Mouse (Mus musculus): Measurements from ENCODE around the gene Prkag3. TPM values are rescaled to one million over a fixed set of nuclear protein-coding genes. Genes with fewer than 3 reads are reported as not detected.
A peak's percentile ranks its signal among the peaks of the same experiment; 100 is the strongest.

The Prkag3 gene
- total RNA-seq, 2 experiments from 2014 or later = 1.4 to 1.7 TPM

DNA sequence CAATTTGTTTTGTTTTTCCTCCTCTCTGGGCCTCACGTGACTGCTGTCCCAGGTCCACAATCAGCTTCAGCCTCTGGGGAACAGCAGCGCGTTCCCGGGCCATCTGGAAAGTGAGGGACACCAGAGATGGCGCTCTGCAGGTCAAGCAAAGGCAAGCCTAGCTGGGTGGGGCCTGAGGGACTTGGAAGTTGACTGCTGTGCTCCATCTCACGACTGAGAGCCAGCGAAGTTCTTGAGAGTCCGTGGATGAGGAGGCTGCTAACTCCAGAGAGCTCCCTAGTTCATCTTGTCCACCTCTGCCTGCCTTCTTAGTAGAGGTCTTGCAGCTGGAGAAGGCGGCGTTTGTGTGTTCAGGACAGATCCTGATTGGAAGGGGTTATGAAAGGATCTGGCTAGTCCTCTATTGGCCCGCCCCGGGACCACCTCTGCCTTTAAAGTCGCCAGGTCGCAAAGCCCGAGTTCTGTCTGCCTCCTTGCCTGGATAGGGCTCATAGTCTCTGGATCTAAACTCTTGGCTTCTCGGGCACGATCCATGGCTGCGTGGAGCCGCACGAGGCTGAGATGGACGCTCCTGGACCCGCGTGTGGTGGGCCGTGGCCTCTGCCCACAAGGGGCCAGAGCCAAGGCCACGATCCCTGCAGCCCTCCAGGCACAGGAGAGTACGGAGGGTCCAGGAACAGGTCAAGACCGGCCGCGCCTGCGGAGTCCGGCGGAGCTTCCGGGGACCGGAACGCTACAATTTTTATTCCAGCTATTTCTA lies 35.7 kb downstream of the Prkag3 start, which contains the start of gene Cyp27a1:
Cyp27a1 (plus strand) TSS at position 476 of the 760 bp plus-strand sequence.
- DNase-seq = peak; percentile 90 to 94

DNA sequence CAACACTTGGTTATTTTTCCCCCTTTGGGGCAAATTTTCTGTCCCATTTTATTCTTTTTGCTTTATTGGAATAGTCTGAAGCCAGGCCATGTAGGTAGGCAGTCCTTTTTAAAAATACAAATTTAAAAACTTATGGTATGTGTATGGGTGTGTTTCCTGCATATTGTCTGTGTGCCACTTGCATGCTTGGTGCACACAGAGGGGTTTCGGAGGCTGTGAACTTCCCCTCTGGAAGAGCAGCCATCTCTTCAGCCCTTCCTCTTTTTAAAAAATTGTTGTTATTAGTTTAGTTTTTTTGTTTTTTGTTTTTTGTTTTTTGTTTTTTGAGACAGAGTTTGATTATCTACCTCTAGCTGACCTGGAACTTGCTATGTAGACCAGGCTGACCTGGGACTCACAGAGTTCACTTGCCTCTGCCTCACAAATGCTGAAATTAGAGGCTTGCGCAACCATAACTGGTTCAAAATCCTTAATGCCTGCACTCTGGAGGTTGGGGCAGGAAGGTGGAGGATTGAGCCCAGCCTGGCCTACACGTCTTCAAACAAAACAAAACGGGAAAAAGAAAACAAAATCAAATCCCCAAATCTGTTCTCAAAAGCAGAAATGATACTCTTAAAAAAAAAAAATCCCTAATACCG lies 36.4 kb downstream of the Prkag3 start:
- DNase-seq = peak in 1 of 2 experiments; percentile 11

DNA sequence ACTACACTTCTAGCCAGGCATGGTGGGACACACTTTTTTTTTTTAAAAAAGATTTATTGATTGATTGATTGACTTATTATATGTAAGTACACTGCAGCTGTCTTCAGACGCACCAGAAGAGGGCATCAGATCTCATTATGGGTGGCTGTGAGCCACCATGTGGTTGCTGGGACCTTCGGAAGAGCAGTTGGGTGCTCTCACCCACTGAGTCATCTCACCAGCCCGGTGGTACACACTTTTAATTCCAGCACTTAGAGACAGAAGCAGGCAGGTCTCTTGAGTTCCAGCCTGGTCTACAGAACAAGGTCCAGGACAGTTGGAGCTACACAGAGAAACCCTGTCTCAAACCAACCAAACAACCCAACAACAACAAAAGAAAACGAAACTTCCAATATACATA lies 37.0 kb downstream of the Prkag3 start:
- DNase-seq = peak in 1 of 2 experiments; percentile 20

DNA sequence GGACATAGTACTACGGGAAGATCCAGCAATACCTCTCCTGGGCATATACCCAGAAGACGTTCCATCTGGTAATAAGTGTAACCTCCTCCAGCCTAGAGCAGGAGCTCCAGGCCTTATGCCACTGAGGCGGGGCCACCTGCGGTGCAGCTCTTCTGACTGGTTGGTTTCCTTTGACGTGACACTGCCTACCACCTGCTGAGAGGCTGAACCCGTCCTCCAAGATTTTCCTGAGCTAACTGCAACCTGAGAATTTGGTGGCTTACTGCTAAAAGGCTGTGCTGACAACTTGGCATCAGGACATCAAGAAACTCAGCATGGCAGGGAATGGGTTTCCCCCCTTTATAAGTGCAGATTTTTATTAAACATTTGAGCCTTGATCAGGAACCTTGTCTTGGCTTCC lies 39.5 kb downstream of the Prkag3 start:
- no peak for DNase-seq

DNA sequence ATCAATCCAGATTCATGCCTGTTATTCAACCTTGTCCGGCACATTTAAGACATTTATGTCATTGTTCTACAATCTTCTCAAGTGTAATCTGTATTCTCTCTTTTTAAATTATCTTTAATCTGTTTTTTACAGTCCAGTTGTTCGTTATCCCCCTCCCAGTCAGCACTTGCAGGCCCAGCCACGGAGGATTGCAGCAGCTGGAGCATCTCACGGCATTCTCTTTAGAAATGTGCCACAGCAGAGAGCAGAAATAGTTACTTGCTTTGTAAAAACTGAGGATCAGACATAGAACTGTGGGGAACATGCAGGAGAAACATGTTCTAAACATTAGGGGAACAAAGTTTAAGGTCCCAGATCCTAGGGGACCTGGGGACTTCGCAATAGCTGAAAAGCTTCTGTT lies 44.0 kb downstream of the Prkag3 start:
- DNase-seq = peak; percentile 12 to 26

DNA sequence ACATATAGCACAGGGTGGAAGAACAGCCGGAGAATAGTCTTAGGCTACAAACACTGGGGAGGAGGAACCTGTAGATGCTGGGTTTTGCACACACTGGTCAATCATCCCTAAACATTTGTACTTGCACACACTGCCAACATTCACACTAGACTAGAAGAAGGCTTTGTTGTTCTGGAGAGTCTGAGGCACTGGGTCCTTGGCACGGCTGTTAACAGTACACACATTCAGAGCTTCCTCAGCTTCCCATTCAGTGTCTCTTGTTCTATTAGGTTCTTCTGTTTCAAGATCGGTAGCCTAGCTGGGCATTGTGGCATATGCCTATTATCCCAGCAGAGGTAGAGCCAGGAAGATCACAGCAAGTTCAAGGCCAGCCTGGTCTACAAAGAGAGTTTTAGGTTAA lies 44.9 kb downstream of the Prkag3 start:
- DNase-seq = no peak

DNA sequence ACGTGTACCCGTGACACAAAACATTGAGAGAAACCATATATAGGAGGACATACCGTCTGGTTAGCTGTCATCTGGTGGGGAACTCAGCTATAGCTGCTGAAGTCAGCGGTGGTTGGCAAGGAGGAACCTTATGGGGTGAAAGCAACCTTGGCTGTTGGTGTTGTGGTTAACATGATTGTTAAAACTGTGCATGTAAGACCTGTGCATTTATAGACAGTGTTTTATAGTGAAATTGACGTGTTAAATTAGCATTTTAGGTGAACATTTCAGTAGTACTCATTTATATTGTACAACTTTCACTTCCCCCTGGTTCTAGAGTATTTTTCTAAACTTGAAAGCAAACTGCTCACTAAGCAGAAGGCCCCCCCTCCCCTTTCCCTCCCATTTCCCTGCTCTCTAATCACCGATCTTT lies 46.9 kb downstream of the Prkag3 start:
- no peak for DNase-seq

DNA sequence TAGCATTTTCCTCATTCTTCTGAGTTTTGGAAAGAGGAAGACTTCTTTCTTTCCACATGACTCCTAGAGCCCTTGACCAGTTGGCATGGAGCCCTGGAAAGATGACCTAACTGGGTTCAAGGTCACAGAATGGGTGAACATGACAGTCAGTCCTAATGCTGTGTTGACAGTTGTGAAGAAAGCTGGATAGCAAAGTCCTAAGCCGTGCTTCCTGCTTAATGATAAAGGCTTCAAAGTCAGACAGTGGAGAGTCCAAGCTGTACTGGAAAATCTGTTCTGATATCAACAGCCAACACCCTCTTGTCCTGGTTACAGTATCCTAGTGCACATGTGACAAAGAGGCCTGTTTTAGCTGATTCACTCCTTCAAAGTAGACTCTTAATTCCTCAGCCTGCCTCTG lies 50.2 kb downstream of the Prkag3 start:
- peak; percentile 60 to 76 for DNase-seq

DNA sequence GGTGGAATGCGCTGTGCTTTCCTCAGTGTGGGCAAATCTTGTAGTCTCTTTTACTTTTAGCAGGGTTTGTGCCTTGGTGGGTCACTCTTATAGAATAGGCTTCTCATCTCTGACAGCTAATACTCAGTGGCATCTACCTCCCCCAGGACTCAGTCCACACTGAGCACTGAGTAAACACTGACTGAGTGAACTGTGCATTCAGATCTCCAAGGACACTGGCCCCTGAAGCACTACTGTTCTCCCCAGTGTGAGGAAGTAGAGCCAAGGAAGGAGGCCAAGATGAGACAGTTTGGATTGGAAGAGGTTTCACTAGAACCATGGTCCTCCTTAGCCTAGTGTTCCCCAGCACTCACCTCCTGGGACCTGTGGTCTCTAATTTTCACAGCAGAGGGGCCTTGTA lies 50.7 kb downstream of the Prkag3 start:
- peak; percentile 27 to 35 for DNase-seq

DNA sequence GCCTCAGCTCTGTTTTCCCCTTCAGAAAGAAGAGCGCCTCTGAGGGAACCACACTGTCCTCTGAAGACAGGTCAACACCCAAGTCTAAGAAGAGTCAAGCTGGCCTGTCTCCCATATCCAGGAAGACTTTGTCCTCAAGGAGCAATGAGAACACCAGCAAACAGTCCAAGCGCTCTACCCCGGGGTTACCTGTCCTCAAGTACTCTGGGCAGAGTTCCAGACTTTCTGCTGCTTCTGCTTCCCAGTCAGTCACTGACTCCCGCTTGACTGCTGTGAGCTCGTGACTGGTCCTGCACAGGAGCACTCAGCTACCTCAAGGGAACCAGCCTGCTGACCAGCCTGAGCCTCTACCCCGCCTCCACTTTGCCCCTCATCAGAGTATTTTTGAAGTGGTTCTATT lies 51.6 kb downstream of the Prkag3 start:
- peak in 1 of 2 experiments; percentile 9 for DNase-seq

DNA sequence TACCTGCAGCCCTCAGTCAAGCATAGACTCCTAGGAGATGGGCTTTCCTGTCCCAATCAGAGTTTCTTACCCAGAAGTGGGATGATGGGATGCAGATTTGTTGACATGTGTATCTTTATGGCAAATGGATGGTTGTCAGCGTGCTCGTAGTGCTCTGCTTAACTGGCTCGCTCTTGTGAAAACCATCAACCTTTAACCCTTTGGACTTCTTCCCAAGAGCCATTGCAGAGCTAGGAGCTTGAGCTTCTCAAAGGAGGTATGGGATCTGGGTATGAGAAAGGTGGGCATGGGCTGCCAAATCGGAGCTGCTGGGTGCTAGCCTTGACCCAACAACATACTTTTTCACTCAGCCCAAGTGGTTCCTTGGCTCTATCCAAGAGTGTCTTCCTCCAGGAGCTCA lies 53.2 kb downstream of the Prkag3 start:
- no peak for DNase-seq

DNA sequence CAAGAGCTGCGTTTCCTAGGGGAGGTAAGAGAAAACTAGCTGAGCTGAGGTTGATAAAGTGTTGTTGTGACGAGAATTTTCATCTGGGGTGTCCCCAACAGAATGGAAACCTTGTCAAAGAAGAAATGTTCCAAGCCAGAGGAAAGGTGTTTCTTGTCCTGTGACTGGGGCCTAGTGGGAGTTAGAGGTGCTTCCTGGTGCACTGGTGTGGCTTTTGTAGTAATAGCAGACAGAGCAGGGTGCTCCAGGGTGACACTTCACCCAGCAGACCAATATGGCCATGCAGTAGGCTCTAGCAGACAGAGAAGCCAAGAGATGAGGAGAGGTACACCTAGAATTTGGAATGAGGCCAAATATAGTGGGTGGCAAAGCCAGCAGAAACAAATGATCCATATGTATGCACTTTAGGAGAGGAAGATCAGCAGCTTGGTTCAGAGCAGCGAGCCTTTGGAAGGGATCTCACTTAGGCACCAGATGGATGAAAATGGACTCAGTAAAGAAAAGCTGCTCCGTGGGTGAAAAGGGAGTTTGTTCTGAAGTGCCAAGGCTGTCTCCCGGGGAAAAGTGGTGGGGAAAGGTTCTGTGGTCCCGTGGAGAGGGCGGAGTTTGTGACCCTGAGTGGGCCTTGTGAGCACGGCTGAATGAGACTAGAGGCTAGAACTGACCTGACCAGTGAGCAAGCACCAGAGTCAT lies 55.0 kb downstream of the Prkag3 start:
- DNase-seq = no peak

Other genes starting within 250 kb of the Prkag3 start
- 10 to 100 TPM; 12.6 to 13.0 TPM for gene Cnot9, start 243.2 kb downstream of the Prkag3 start, total RNA-seq (2021)
- under 1 TPM in 1 of 2 experiments, not detected in 1; 0.15 TPM for gene Plcd4, start 206.3 kb downstream of the Prkag3 start, total RNA-seq (2021)
- 1 to 10 TPM; 9.0 to 9.9 TPM for gene Usp37, start 204.9 kb downstream of the Prkag3 start, total RNA-seq (2021)
- 10 to 100 TPM; 10.6 to 13.2 TPM for gene Zfp142, start 161.0 kb downstream of the Prkag3 start, total RNA-seq (2021)
- 10 to 100 TPM; 33.6 to 35.2 TPM for gene Bcs1l, start 160.9 kb downstream of the Prkag3 start, total RNA-seq (2021)
- 10 to 100 TPM; 13.8 to 19.6 TPM for gene Rnf25, start 147.8 kb downstream of the Prkag3 start, total RNA-seq (2021)
- gene Stk36, start 147.8 kb downstream of the Prkag3 start, total RNA-seq (2021) = under 1 TPM; 0.64 to 0.74 TPM
- gene Ttll4, start 87.5 kb downstream of the Prkag3 start, total RNA-seq (2021) = 1 to 10 TPM; 9.1 to 9.3 TPM
- 10 to 100 TPM; 11.0 to 15.5 TPM for gene Cyp27a1, start 35.6 kb downstream of the Prkag3 start, total RNA-seq (2021)
- under 1 TPM; 0.18 to 0.30 TPM for gene Wnt6, start 22.7 kb upstream of the Prkag3 start, total RNA-seq (2021)
- not detected for gene Wnt10a, start 42.3 kb upstream of the Prkag3 start, total RNA-seq (2021)
- gene Cdk5r2, start 105.7 kb upstream of the Prkag3 start, total RNA-seq (2021) = not detected
- not detected for gene Fev, start 136.2 kb upstream of the Prkag3 start, total RNA-seq (2021)
- gene Cryba2, start 143.9 kb upstream of the Prkag3 start, total RNA-seq (2021) = not detected
- gene Cfap65, start 186.4 kb upstream of the Prkag3 start, total RNA-seq (2021) = under 1 TPM in 1 of 2 experiments, not detected in 1; 0.33 TPM
- under 1 TPM; 0.20 to 0.41 TPM for gene Ihh, start 202.5 kb upstream of the Prkag3 start, total RNA-seq (2021)

All from heart, adult 18-20 months (tissue).